Mouse (Mus musculus) regulatory T cell (primary cell): ENCODE results near the gene Gm28041.
"Not testable (repeated sequence)": the region's sequence is repeated elsewhere in the genome, so short reads cannot be mapped to it uniquely, and the experiment has no call there.

ENCODE experiments used
- in situ Hi-C: fragments of 300-600 bp; cut with MboI, MseI; formaldehyde crosslinking; loops from one replicate; pipeline ENCODE4 v1.15.1; 2025; ENCODE audit warnings: high pct_unique_total_duplicates

Gene Gm28041

GRCm38 (mm10) chr13:67375050-67375911 is at the start of gene Gm28041, which contains the start of gene Zfp456:
Gm28041 (minus strand) TSS chr13:67375733.
Zfp456 (minus strand) TSS chr13:67375810.
- in situ Hi-C loops, result not testable (repeated sequence)

- in situ Hi-C loops, result not testable (repeated sequence)
These were observed 47.0 kb upstream of the Gm28041 start for GRCm38 (mm10) chr13:67422532-67422931.

- in situ Hi-C loops, result no loop called here
These were observed 45.8 kb upstream of the Gm28041 start, which contains the start of gene Zfp459 for GRCm38 (mm10) chr13:67421207-67421857. Zfp459 (minus strand) TSS chr13:67421418.

- in situ Hi-C loops, result no loop called here
These were observed 45.1 kb upstream of the Gm28041 start for GRCm38 (mm10) chr13:67420558-67421206.

GRCm38 (mm10) chr13:67416811-67417210 is 41.3 kb upstream of the Gm28041 start:
- in situ Hi-C loops, result no loop called here

- in situ Hi-C loops, result no loop called here
These were observed 40.2 kb upstream of the Gm28041 start for GRCm38 (mm10) chr13:67415759-67416158.

GRCm38 (mm10) chr13:67413634-67414033 is 38.1 kb upstream of the Gm28041 start:
- in situ Hi-C loops, result not testable (repeated sequence)

GRCm38 (mm10) chr13:67399183-67399903 is 23.8 kb upstream of the Gm28041 start, which contains the start of gene Zfp429:
Zfp429 (minus strand) TSS chr13:67399819.
- in situ Hi-C loops, result not testable (repeated sequence)

- in situ Hi-C loops, result not testable (repeated sequence)
These were observed 722 bp upstream of the Gm28041 start for GRCm38 (mm10) chr13:67376255-67376654.

- in situ Hi-C loops, result no loop called here
These were observed 15.3 kb downstream of the Gm28041 start, which contains the start of the genes Gm28044 and Zfp953 for GRCm38 (mm10) chr13:67360131-67360744. Gm28044 (minus strand) TSS chr13:67360536. Zfp953 (minus strand) TSS chr13:67360605.

- in situ Hi-C loops, result no loop called here
These were observed 23.7 kb downstream of the Gm28041 start for GRCm38 (mm10) chr13:67351854-67352253.

GRCm38 (mm10) chr13:67343422-67343821 is 32.1 kb downstream of the Gm28041 start:
- in situ Hi-C loops, result no loop called here

GRCm38 (mm10) chr13:67332877-67333276 is 42.7 kb downstream of the Gm28041 start:
- in situ Hi-C loops, result no loop called here

GRCm38 (mm10) chr13:67332019-67332724 is 43.4 kb downstream of the Gm28041 start, which contains the start of gene Zfp595:
Zfp595 (minus strand) TSS chr13:67332570.
- in situ Hi-C loops, result no loop called here

GRCm38 (mm10) chr13:67306718-67307117 is 68.8 kb downstream of the Gm28041 start:
- in situ Hi-C loops, result no loop called here

GRCm38 (mm10) chr13:67305822-67306672 is 69.5 kb downstream of the Gm28041 start, which contains the start of gene Zfp457:
Zfp457 (minus strand) TSS chr13:67306485.
- in situ Hi-C loops, result no loop called here
